Mouse (Mus musculus) myocyte (in vitro differentiated cells): ENCODE data around the gene Celsr2. TPM values are rescaled to one million over a fixed set of nuclear protein-coding genes. Genes with fewer than 3 reads are reported as not detected.

Experiments
- H3K27me3 ChIP-seq: one replicate; pipeline ENCODE4 v1.6.1; 2011; ENCODE audit not compliant: control insufficient read depth, insufficient read depth, insufficient read length
- H3K36me3 ChIP-seq: one replicate; pipeline ENCODE4 v1.6.1; 2011; ENCODE audit not compliant: control insufficient read depth, insufficient read depth
- H3K4me2 ChIP-seq: one replicate; pipeline ENCODE4 v1.6.1; 2011; ENCODE audit warnings: low read depth, control low read depth
- H3K4me3 ChIP-seq: one replicate; pipeline ENCODE4 v1.5.1; 2011; ENCODE audit warnings: mild to moderate bottlenecking, control low read depth, moderate library complexity
- H3K79me2 ChIP-seq: one replicate; pipeline ENCODE4 v1.6.1; 2011; ENCODE audit not compliant: control insufficient read depth, insufficient read depth
- H3ac ChIP-seq: one replicate; pipeline ENCODE4 v1.6.1; 2011; ENCODE audit not compliant: control insufficient read depth, insufficient read length
- CEBPB ChIP-seq: IDR thresholded peaks from 2 replicates; pipeline ENCODE4 v1.6.1; 2011; ENCODE audit warnings: mild to moderate bottlenecking, moderate library complexity; ENCODE audit not compliant: poor library complexity, insufficient read depth, severe bottlenecking
- E2F4 ChIP-seq: IDR thresholded peaks from one replicate; pipeline ENCODE4 v1.6.1; 2011; ENCODE audit warnings: mild to moderate bottlenecking, control low read depth, moderate library complexity; ENCODE audit not compliant: insufficient read depth
- MAX ChIP-seq: IDR thresholded peaks from one replicate; pipeline ENCODE4 v1.6.1; 2011; ENCODE audit warnings: low read depth, mild to moderate bottlenecking, control low read depth
- MYOD1 ChIP-seq, 3 experiments: IDR thresholded peaks; one replicate each; pipeline ENCODE4 v1.6.1; 2011; ENCODE audit warnings: control low read depth in 2 of 3, low read depth in 2 of 3, mild to moderate bottlenecking in 2 of 3, moderate library complexity in 1 of 3; ENCODE audit not compliant: insufficient read length in 2 of 3, control insufficient read depth in 1 of 3
- MYOG ChIP-seq, 3 experiments: IDR thresholded peaks; one replicate each; pipeline ENCODE4 v1.6.1; 2011; ENCODE audit warnings: control low read depth in 2 of 3, low read depth in 2 of 3, mild to moderate bottlenecking in 2 of 3; ENCODE audit not compliant: insufficient read length in 2 of 3, control insufficient read depth in 1 of 3, insufficient read depth in 1 of 3
- POLR2A ChIP-seq: IDR thresholded peaks from one replicate; pipeline ENCODE4 v1.6.1; 2011; ENCODE audit warnings: low read depth, mild to moderate bottlenecking, control low read depth, moderate library complexity; ENCODE audit not compliant: insufficient read length
- POLR2AphosphoS2 ChIP-seq: IDR thresholded peaks from one replicate; pipeline ENCODE4 v1.6.1; 2011; ENCODE audit warnings: low read depth, control low read depth; ENCODE audit not compliant: insufficient read length
- REST ChIP-seq: IDR thresholded peaks from one replicate; pipeline ENCODE4 v1.6.1; 2011; ENCODE audit warnings: mild to moderate bottlenecking, control low read depth, moderate library complexity; ENCODE audit not compliant: insufficient read depth, insufficient read length
- SRF ChIP-seq: IDR thresholded peaks from one replicate; pipeline ENCODE4 v1.6.1; 2011; ENCODE audit warnings: low read depth; ENCODE audit not compliant: control insufficient read depth, insufficient read length
- TCF12 ChIP-seq: IDR thresholded peaks from one replicate; pipeline ENCODE4 v1.6.1; 2011; ENCODE audit warnings: mild to moderate bottlenecking, control low read depth; ENCODE audit not compliant: poor library complexity, insufficient read depth, severe bottlenecking
- TCF3 ChIP-seq: IDR thresholded peaks from one replicate; pipeline ENCODE4 v1.6.1; 2011; ENCODE audit warnings: low read depth, control low read depth; ENCODE audit not compliant: insufficient read length
- USF1 ChIP-seq: IDR thresholded peaks from one replicate; pipeline ENCODE4 v1.6.1; 2011; ENCODE audit warnings: low read depth, mild to moderate bottlenecking, control low read depth, moderate library complexity
- polyA plus RNA-seq: library from polyadenylated mRNA; unstranded; fragments of >200 nt; fragmentation: generic; extraction: Trizol; gene quantifications from one replicate; pipeline ENCODE4 v1.2.1, GENCODE M21; 2012; ENCODE audit warnings: missing spikeins

The Celsr2 gene
- polyA plus RNA-seq, 1 experiment, result not detected

DNA sequence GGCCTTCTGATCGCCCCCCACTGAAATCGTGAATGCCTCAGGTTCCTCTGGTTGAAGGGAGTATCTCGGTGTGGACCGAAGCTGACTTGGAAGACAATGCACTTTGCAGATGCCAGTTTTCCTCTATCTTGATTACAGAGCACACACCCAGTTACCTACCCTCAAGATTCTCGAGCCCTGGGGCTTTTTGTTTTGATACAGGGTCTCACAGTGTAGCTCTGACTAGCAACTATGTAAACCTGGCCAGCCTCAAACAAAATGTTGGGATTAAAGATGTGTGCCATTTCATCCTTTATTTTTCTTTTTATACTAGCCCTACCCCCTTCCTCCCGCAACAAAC is 30.0 kb upstream of the Celsr2 start:
- H3K27me3 ChIP-seq, result peaks cover 10% of the 10 kb centered on the region
- TF ChIP-seq CEBPB (no peak), TCF3 (no peak), SRF (no peak), POLR2A (no peak), POLR2AphosphoS2 (no peak), MAX (no peak), REST (no peak), TCF12 (no peak), E2F4 (no peak), USF1 (no peak), MYOD1 (IDR thresholded peaks at IDR 0.05; ENCODE audit: control insufficient read depth in 1 of 3, insufficient read length in 2 of 3, low read depth in 2 of 3) (no peak), MYOG (IDR thresholded peaks at IDR 0.05; ENCODE audit: control insufficient read depth in 1 of 3, insufficient read depth in 1 of 3, insufficient read length in 2 of 3, low read depth in 2 of 3) (no peak)
- peaks cover 30% of the 10 kb centered on the region for H3K36me3 ChIP-seq

DNA sequence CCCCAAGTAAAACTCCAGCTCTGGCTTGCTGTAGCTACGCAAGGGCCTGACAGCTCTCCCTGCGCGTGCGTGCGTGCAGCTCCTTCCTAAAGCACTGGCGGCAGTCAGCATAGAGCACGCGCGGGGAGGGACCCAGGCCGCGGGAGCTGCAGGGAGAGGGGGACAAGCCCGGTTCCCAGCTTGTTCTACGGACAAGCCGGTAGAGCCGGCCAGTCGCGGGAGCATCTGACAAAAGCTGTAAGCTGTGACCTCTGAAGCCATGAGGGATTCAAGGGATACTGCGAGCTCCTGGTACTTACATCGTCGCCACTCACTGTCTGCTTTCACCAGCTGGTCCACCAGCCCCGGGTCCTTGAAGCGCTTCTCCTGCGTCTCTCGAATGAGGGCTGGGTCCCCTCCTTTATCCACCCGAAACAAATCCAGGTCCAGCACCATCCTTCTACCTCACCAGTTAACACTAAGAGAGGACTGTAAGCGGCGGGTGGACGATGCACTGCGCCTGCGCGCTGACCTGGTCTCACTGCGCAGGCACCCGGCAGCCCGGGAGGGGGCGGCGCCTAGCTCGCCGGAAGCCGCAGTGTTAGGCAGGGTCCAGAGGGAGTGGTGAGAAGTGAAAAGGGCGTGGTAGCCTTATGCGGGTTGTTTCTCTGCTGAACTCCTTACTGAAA is 29.5 kb upstream of the Celsr2 start, which contains the start of gene Sars:
Gene Sars, minus strand, starts transcription at position 512 of the 668 bp plus-strand sequence.
- Histone ChIP-seq H3ac (peak within 1 kb of the TSS; percentile 81), H3K79me2 (peaks cover 52% of the 10 kb centered on the region), H3K4me3 (peak within 1 kb of the TSS; percentile 99), H3K27me3 (peaks cover 10% of the 10 kb centered on the region), H3K4me2 (peak within 1 kb of the TSS; percentile 82), H3K36me3 (peaks cover 35% of the 10 kb centered on the region)
- no peak for TF ChIP-seq MAX
- TF ChIP-seq CEBPB, result no peak
- TF ChIP-seq POLR2A, result peak; percentile 79
- no peak for TF ChIP-seq MYOD1 (IDR thresholded peaks at IDR 0.05; ENCODE audit: control insufficient read depth in 1 of 3, insufficient read length in 2 of 3, low read depth in 2 of 3)
- TF ChIP-seq MYOG (IDR thresholded peaks at IDR 0.05; ENCODE audit: control insufficient read depth in 1 of 3, insufficient read depth in 1 of 3, insufficient read length in 2 of 3, low read depth in 2 of 3), result peak in 1 of 3 experiments; percentile 6
- TF ChIP-seq TCF3, result no peak
- peak; percentile 84 for TF ChIP-seq POLR2AphosphoS2

More for the DNA sequence above, 30.0 kb upstream of the Celsr2 start:
- peak overlapping the region; percentile 69 for H3K4me2 ChIP-seq
- H3ac ChIP-seq, result peak overlapping the region; percentile 81
- H3K4me3 ChIP-seq, result peak overlapping the region; percentile 99
- H3K79me2 ChIP-seq, result peaks cover 47% of the 10 kb centered on the region

DNA sequence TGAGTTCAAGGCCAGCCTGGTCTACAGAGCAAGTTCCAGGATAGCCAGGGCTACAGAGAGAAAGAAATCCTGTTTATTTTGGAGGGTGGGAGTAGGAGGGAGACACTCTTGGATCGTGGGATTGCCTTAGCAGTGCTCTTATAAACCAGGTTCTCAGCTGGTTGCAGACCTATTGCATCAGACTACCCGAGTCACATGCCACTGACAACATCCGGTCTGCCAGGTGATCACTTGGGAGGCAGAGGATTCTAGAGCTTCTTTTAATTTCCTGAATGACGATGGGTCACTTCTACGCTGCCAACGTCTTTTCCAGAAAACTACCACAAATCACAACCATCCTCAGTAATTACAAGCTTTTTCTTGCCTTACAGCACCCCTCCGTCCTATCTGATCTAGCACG is 28.7 kb upstream of the Celsr2 start:
- no peak for TF ChIP-seq E2F4
- no peak for TF ChIP-seq REST
- TF ChIP-seq USF1, result peak; percentile 98
- no peak for TF ChIP-seq TCF3
- no peak for TF ChIP-seq SRF
- peak in 1 of 3 experiments; percentile 10 for TF ChIP-seq MYOG (IDR thresholded peaks at IDR 0.05; ENCODE audit: control insufficient read depth in 1 of 3, insufficient read depth in 1 of 3, insufficient read length in 2 of 3, low read depth in 2 of 3)
- TF ChIP-seq MYOD1 (IDR thresholded peaks at IDR 0.05; ENCODE audit: control insufficient read depth in 1 of 3, insufficient read length in 2 of 3, low read depth in 2 of 3), result peak in 1 of 3 experiments; percentile 13
- peak; percentile 88 for TF ChIP-seq MAX
- TF ChIP-seq POLR2A, result peak; percentile 73
- TF ChIP-seq TCF12, result no peak
- TF ChIP-seq CEBPB, result peak; percentile 100
- TF ChIP-seq POLR2AphosphoS2, result peak; percentile 92

DNA sequence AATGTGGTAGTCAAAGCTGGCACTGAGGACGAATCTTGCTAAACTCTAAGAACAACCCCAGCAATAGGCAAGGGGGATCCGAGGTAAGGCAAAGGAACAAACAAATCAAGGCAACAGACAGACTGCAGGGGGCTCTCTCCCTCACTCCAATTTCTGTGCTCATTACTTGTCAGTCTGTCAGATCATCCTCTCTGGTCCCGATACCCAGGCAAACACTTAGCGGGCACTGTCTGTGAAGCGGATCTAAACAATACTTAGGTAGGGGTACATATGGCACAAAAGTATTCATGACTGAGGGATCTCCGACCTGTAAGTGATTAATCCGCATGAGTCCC is 21.0 kb upstream of the Celsr2 start:
- Histone ChIP-seq H3K27me3 (no peaks in the 10 kb centered on the region), H3K4me2 (no peak overlapping the region), H3K36me3 (peaks cover 85% of the 10 kb centered on the region), H3K79me2 (peaks cover 55% of the 10 kb centered on the region), H3ac (no peak overlapping the region), H3K4me3 (no peak overlapping the region)
- no peak for TF ChIP-seq POLR2AphosphoS2
- TF ChIP-seq MYOD1 (IDR thresholded peaks at IDR 0.05; ENCODE audit: control insufficient read depth in 1 of 3, insufficient read length in 2 of 3, low read depth in 2 of 3), result no peak
- no peak for TF ChIP-seq TCF3
- TF ChIP-seq POLR2A, result no peak
- TF ChIP-seq USF1, result no peak
- no peak for TF ChIP-seq MYOG (IDR thresholded peaks at IDR 0.05; ENCODE audit: control insufficient read depth in 1 of 3, insufficient read depth in 1 of 3, insufficient read length in 2 of 3, low read depth in 2 of 3)
- no peak for TF ChIP-seq MAX
- no peak for TF ChIP-seq REST
- no peak for TF ChIP-seq E2F4
- TF ChIP-seq SRF, result no peak
- no peak for TF ChIP-seq TCF12
- no peak for TF ChIP-seq CEBPB

More for the DNA sequence above, 28.7 kb upstream of the Celsr2 start:
- Histone ChIP-seq H3K4me3 (peak overlapping the region; percentile 99), H3K36me3 (peaks cover 37% of the 10 kb centered on the region), H3K4me2 (peak overlapping the region; percentile 82), H3K79me2 (peaks cover 60% of the 10 kb centered on the region), H3K27me3 (peaks cover 10% of the 10 kb centered on the region), H3ac (peak overlapping the region; percentile 81)
